Mouse (Mus musculus) liver, embryonic 14 days (tissue): ENCODE results near the gene Ndel1. TPM values are rescaled to one million over a fixed set of nuclear protein-coding genes. Genes with fewer than 3 reads are reported as not detected.

Experiments used
- polyA plus RNA-seq: library from polyadenylated mRNA; depleted of rRNA; stranded (reverse); fragments of >200 nt; gene quantifications from 2 replicates; pipeline ENCODE4 v1.2.3, GENCODE M21; 2012; rRNA removed

Ndel1 gene
- polyA plus RNA-seq = 21.0 and 23.7 TPM in 2 replicates

GRCm38 (mm10) chr11:68871748-68872147, at the start of gene Ndel1:
TSS of gene Ndel1 (minus strand) at chr11:68871858.

GRCm38 (mm10) chr11:68901351-68902046, 29.8 kb upstream of the Ndel1 start, which contains the start of gene Rpl26:
TSS of gene Rpl26 (plus strand) at chr11:68901583.

GRCm38 (mm10) chr11:68888253-68888652, 16.6 kb upstream of the Ndel1 start, which contains the start of gene Rnf222:
TSS of gene Rnf222 (plus strand) at chr11:68888553.

Other genes starting within 250 kb of the Ndel1 start
- 26.7 and 28.7 TPM in 2 replicates for gene Myh10, start 180.3 kb downstream of the Ndel1 start, polyA plus RNA-seq
- gene Rnf222, start 16.7 kb upstream of the Ndel1 start, polyA plus RNA-seq = 0.06 and 0.11 TPM in 2 replicates
- gene Rpl26, start 29.7 kb upstream of the Ndel1 start, polyA plus RNA-seq = 1,921 and 1,984 TPM in 2 replicates
- not detected in 2 replicates for gene Odf4, start 55.2 kb upstream of the Ndel1 start, polyA plus RNA-seq
- 1.2 and 1.5 TPM in 2 replicates for gene Arhgef15, start 85.6 kb upstream of the Ndel1 start, polyA plus RNA-seq
- gene Slc25a35, start 96.3 kb upstream of the Ndel1 start, polyA plus RNA-seq = 0.42 and 0.44 TPM in 2 replicates
- gene Rangrf, start 103.3 kb upstream of the Ndel1 start, polyA plus RNA-seq = 21.1 and 24.1 TPM in 2 replicates
- 10.1 and 13.1 TPM in 2 replicates for gene Pfas, start 136.6 kb upstream of the Ndel1 start, polyA plus RNA-seq
- gene Ctc1, start 144.1 kb upstream of the Ndel1 start, polyA plus RNA-seq = 18.1 and 20.4 TPM in 2 replicates
- gene Aurkb, start 173.8 kb upstream of the Ndel1 start, polyA plus RNA-seq = 73.3 and 80.7 TPM in 2 replicates
- gene Borcs6, start 187.9 kb upstream of the Ndel1 start, polyA plus RNA-seq = 3.3 and 3.5 TPM in 2 replicates
- gene Tmem107, start 198.9 kb upstream of the Ndel1 start, polyA plus RNA-seq = 11.6 and 12.9 TPM in 2 replicates
- gene Vamp2, start 216.6 kb upstream of the Ndel1 start, polyA plus RNA-seq = 19.1 and 24.8 TPM in 2 replicates
- gene Per1, start 223.4 kb upstream of the Ndel1 start, polyA plus RNA-seq = 1.5 and 1.9 TPM in 2 replicates
- gene Hes7, start 248.5 kb upstream of the Ndel1 start, polyA plus RNA-seq = 0.09 and 0.10 TPM in 2 replicates